Mouse (Mus musculus) small intestine, adult 2 months (tissue): ENCODE results near the gene Agr2. TPM values are rescaled to one million over a fixed set of nuclear protein-coding genes. Genes with fewer than 3 reads are reported as not detected.

ENCODE experiments used
- H3K27ac ChIP-seq: fragments of 200-500 bp; 2 replicates; pipeline ENCODE4 v1.5.1; 2012; ENCODE audit warnings: low read depth, low read length, control low read depth, inconsistent platforms; ENCODE audit not compliant: insufficient read depth
- H3K27me3 ChIP-seq: fragments of 200-500 bp; 2 replicates; pipeline ENCODE4 v1.6.1; 2012; ENCODE audit warnings: mild to moderate bottlenecking, moderate library complexity, low read length, inconsistent platforms; ENCODE audit not compliant: control insufficient read depth, insufficient read depth
- H3K36me3 ChIP-seq: fragments of 200-500 bp; 2 replicates; pipeline ENCODE4 v1.6.1; 2012; ENCODE audit warnings: mild to moderate bottlenecking, low read length, control low read depth, inconsistent platforms; ENCODE audit not compliant: control insufficient read depth, insufficient read depth
- H3K4me1 ChIP-seq: fragments of 200-500 bp; 2 replicates; pipeline ENCODE4 v1.6.1; 2012; ENCODE audit warnings: low read length, inconsistent platforms, mixed read lengths; ENCODE audit not compliant: control insufficient read depth, insufficient read depth, insufficient read length
- H3K4me3 ChIP-seq: fragments of 200-500 bp; 2 replicates; pipeline ENCODE4 v1.5.1; 2012; ENCODE audit warnings: low read depth, mild to moderate bottlenecking, control low read depth, inconsistent platforms, low read length, moderate library complexity
- CTCF ChIP-seq: fragments of 200-500 bp; IDR thresholded peaks from 2 replicates; pipeline ENCODE4 v1.5.1; 2012; ENCODE audit warnings: low read depth, mild to moderate bottlenecking, control low read depth, inconsistent platforms, low read length, moderate library complexity, mixed read lengths; ENCODE audit not compliant: insufficient replicate concordance, insufficient read length; ENCODE audit errors: extremely low read depth
- POLR2A ChIP-seq: fragments of 200-500 bp; IDR thresholded peaks from 2 replicates; pipeline ENCODE4 v1.6.1; 2012; ENCODE audit warnings: low read depth, mild to moderate bottlenecking, control low read depth, inconsistent platforms, low read length, moderate library complexity
- WGBS: fragments of 180-500 bp; shearing (Covaris S2); methylation state at CpG from one replicate; pipeline ENCODE4 v1.1.7; 2018; 5-methylcytosine and 5-hydroxymethylcytosine counted together
- polyA plus RNA-seq: library from polyadenylated mRNA; depleted of rRNA; stranded (reverse); fragments of >200 nt; gene quantifications from 2 replicates; pipeline ENCODE4 v1.2.3, GENCODE M21; 2012; rRNA removed

The Agr2 gene
- polyA plus RNA-seq, 1 experiment = 251 TPM

- peak within 1 kb of the TSS; percentile 95 for H3K4me3 ChIP-seq
- WGBS = under 1% methylated on average over 35 of the region's 35 CpGs
- H3K36me3 ChIP-seq = no peaks in the 10 kb centered on the region
- no peak for TF ChIP-seq CTCF
- TF ChIP-seq POLR2A = peak; percentile 96
- H3K4me1 ChIP-seq = peaks cover 2% of the 10 kb centered on the region
- peak within 1 kb of the TSS; percentile 76 for H3K27ac ChIP-seq
- H3K27me3 ChIP-seq = no peaks in the 10 kb centered on the region
Measured at GRCm38 (mm10) chr12:36042348-36042778, 49.7 kb downstream of the Agr2 start, which contains the start of gene Tspan13. Tspan13 (minus strand) TSS chr12:36042500.

- no peak overlapping the region for H3K4me3 ChIP-seq
- H3K27me3 ChIP-seq = no peaks in the 10 kb centered on the region
- TF ChIP-seq POLR2A = no peak
- no peak for TF ChIP-seq CTCF
- WGBS = 79% methylated on average over 2 of the region's 2 CpGs
- no peaks in the 10 kb centered on the region for H3K36me3 ChIP-seq
- H3K27ac ChIP-seq = no peak overlapping the region
- no peaks in the 10 kb centered on the region; the same call in 1 of the 2 replicates for H3K4me1 ChIP-seq
Measured at GRCm38 (mm10) chr12:36044691-36045090, 52.0 kb downstream of the Agr2 start.

GRCm38 (mm10) chr12:36046196-36046595 is 53.5 kb downstream of the Agr2 start:
- H3K4me1 ChIP-seq = no peaks in the 10 kb centered on the region
- no peaks in the 10 kb centered on the region for H3K36me3 ChIP-seq
- H3K27ac ChIP-seq = no peak overlapping the region
- no peak overlapping the region for H3K4me3 ChIP-seq
- TF ChIP-seq CTCF = no peak
- no peak for TF ChIP-seq POLR2A
- 49% methylated on average over 5 of the region's 5 CpGs for WGBS
- no peaks in the 10 kb centered on the region for H3K27me3 ChIP-seq

- TF ChIP-seq POLR2A (no peak), CTCF (no peak)
- H3K36me3 ChIP-seq = no peaks in the 10 kb centered on the region
- H3K4me3 ChIP-seq = no peak overlapping the region
- H3K27ac ChIP-seq = no peak overlapping the region
- H3K27me3 ChIP-seq = no peaks in the 10 kb centered on the region
- no peaks in the 10 kb centered on the region for H3K4me1 ChIP-seq
- WGBS = 62% methylated on average over 2 of the region's 2 CpGs
Measured at GRCm38 (mm10) chr12:36047593-36047992, 54.9 kb downstream of the Agr2 start.

GRCm38 (mm10) chr12:36050276-36050675 is 57.6 kb downstream of the Agr2 start:
- H3K36me3 ChIP-seq = no peaks in the 10 kb centered on the region
- H3K4me3 ChIP-seq = no peak overlapping the region
- no peaks in the 10 kb centered on the region for H3K27me3 ChIP-seq
- 23% methylated on average over 1 of the region's 1 CpGs for WGBS
- no peak for TF ChIP-seq CTCF
- TF ChIP-seq POLR2A = no peak
- H3K27ac ChIP-seq = no peak overlapping the region
- H3K4me1 ChIP-seq = no peaks in the 10 kb centered on the region

Other genes starting within 250 kb of the Agr2 start
- gene Agr3, start 67.3 kb upstream of the Agr2 start, polyA plus RNA-seq = 0.62 and 0.95 TPM in 2 replicates
- 227 and 679 TPM in 2 replicates for gene Tspan13, start 49.6 kb downstream of the Agr2 start, polyA plus RNA-seq
- gene Ankmy2, start 164.2 kb downstream of the Agr2 start, polyA plus RNA-seq = 3.4 and 5.5 TPM in 2 replicates
- gene Bzw2, start 165.2 kb downstream of the Agr2 start, polyA plus RNA-seq = 2.5 and 4.8 TPM in 2 replicates